ENCODE assay signal across 24 mouse cellular contexts in genomic region chr16:50707906-50708305, GRCm38 (mm10).
A peak's percentile ranks its signal among the peaks of the same experiment; 100 is the strongest.
DNase-seq lines count a peak whose midpoint lies in the region; ATAC-seq and TF ChIP-seq lines count a peak whose summit lies in the region.
"Had no signal": no experiment of that assay in that cellular context is flagged by ENCODE, and none has a peak within 500 bp of the region (broad histone marks: within the 10 kb centered on the region; RNA-seq: fewer than 3 reads in every experiment).

No protein-coding gene starts in this region.

- no peak overlapping the region for H3K27ac ChIP-seq in forebrain, embryonic 14.5 days (ENCODE audit: low read depth, low read length)
- no peak overlapping the region for H3K27ac ChIP-seq in forebrain, postnatal 0 days (ENCODE audit: low read depth, low read length)
- H3K27ac ChIP-seq: embryonic facial prominence, embryonic 13.5 days; embryonic facial prominence, embryonic 15.5 days; forebrain, embryonic 10.5 days; forebrain, embryonic 12.5 days; forebrain, embryonic 15.5 days had no signal

- peak; percentile 85 to 90 for DNase-seq in cerebellum, postnatal 10 days
- DNase-seq in forebrain, embryonic 14.5 days (ENCODE audit: low spot score): peak; percentile 12
- DNase-seq in forebrain, postnatal 0 days: no peak
- peak; percentile 40 for DNase-seq in brain, embryonic 14.5 days (ENCODE audit: low read depth)
- DNase-seq: adrenal gland, adult 8-10 months; adrenal gland, postnatal 14 days; adrenal gland, postnatal 36 days; B cell, adult 2 months; cerebellum, adult 11-12 months; cerebellum, adult 2 months; cerebellum, adult 9-10 months; embryo, embryonic 11 days had no signal

- no peaks in the 10 kb centered on the region for H3K4me1 ChIP-seq in forebrain, embryonic 14.5 days (ENCODE audit: control insufficient read depth, insufficient read depth, low read length)
- H3K4me1 ChIP-seq in forebrain, postnatal 0 days (ENCODE audit: insufficient read depth): no peaks in the 10 kb centered on the region
- H3K4me1 ChIP-seq: embryonic facial prominence, embryonic 13.5 days; embryonic facial prominence, embryonic 15.5 days; forebrain, embryonic 10.5 days; forebrain, embryonic 12.5 days; forebrain, embryonic 15.5 days had no signal

- 70% methylated on average over 2 of the region's 2 CpGs for WGBS in forebrain, embryonic 14.5 days
- 66% methylated on average over 2 of the region's 2 CpGs for WGBS in forebrain, postnatal 0 days

- no peaks in the 10 kb centered on the region for H3K9me3 ChIP-seq in forebrain, embryonic 14.5 days (replicated peaks; ENCODE audit: control insufficient read depth, low read length)
- H3K9me3 ChIP-seq in forebrain, postnatal 0 days (ENCODE audit: low read length): no peaks in the 10 kb centered on the region
- H3K9me3 ChIP-seq: embryonic facial prominence, embryonic 13.5 days; embryonic facial prominence, embryonic 15.5 days; forebrain, embryonic 10.5 days; forebrain, embryonic 12.5 days; forebrain, embryonic 15.5 days; G1E had no signal

- no peak overlapping the region for H3K9ac ChIP-seq in forebrain, embryonic 14.5 days (ENCODE audit: low read length)
- no peak overlapping the region for H3K9ac ChIP-seq in forebrain, postnatal 0 days
- H3K9ac ChIP-seq: embryonic facial prominence, embryonic 13.5 days; embryonic facial prominence, embryonic 15.5 days; forebrain, embryonic 12.5 days; forebrain, embryonic 15.5 days had no signal

- H3K4me3 ChIP-seq in forebrain, embryonic 14.5 days (ENCODE audit: low read depth, low read length): no peak overlapping the region
- no peak overlapping the region for H3K4me3 ChIP-seq in forebrain, postnatal 0 days (ENCODE audit: low read depth, low read length)
- H3K4me3 ChIP-seq: embryonic facial prominence, embryonic 13.5 days; embryonic facial prominence, embryonic 15.5 days; erythroblast, embryonic 14.5 days; forebrain, embryonic 10.5 days; forebrain, embryonic 12.5 days; forebrain, embryonic 15.5 days had no signal

- TF ChIP-seq CTCF in forebrain, postnatal 0 days (IDR thresholded peaks at IDR 0.05; ENCODE audit: low read depth): no peak
- no peak for TF ChIP-seq CTCF in brain, embryonic 14.5 days (IDR thresholded peaks at IDR 0.05; ENCODE audit: borderline replicate concordance, extremely low read depth, insufficient read depth, insufficient read length)

- H3K27me3 ChIP-seq in forebrain, embryonic 14.5 days (replicated peaks; ENCODE audit: control insufficient read depth, insufficient read depth, low read length): no peaks in the 10 kb centered on the region
- no peaks in the 10 kb centered on the region for H3K27me3 ChIP-seq in forebrain, postnatal 0 days (ENCODE audit: insufficient read depth, low read length)
- H3K27me3 ChIP-seq: CH12.LX; embryonic facial prominence, embryonic 13.5 days; embryonic facial prominence, embryonic 15.5 days; forebrain, embryonic 12.5 days; forebrain, embryonic 15.5 days had no signal

- H3K4me2 ChIP-seq in forebrain, embryonic 14.5 days (ENCODE audit: low read length): no peak overlapping the region
- no peak overlapping the region for H3K4me2 ChIP-seq in forebrain, postnatal 0 days (ENCODE audit: low read depth)
- H3K4me2 ChIP-seq: embryonic facial prominence, embryonic 13.5 days; embryonic facial prominence, embryonic 15.5 days; forebrain, embryonic 12.5 days; forebrain, embryonic 15.5 days had no signal

- TF ChIP-seq POLR2A in brain, embryonic 14.5 days (IDR thresholded peaks at IDR 0.05; ENCODE audit: borderline replicate concordance, extremely low read depth, insufficient read depth, insufficient read length, poor library complexity, severe bottlenecking): no peak

- no peaks in the 10 kb centered on the region for H3K36me3 ChIP-seq in forebrain, embryonic 14.5 days (ENCODE audit: control insufficient read depth, insufficient read depth, low read length)
- no peaks in the 10 kb centered on the region for H3K36me3 ChIP-seq in forebrain, postnatal 0 days (ENCODE audit: insufficient read depth)
- H3K36me3 ChIP-seq: embryonic facial prominence, embryonic 13.5 days; embryonic facial prominence, embryonic 15.5 days; forebrain, embryonic 10.5 days; forebrain, embryonic 12.5 days; forebrain, embryonic 15.5 days; G1E had no signal

- ATAC-seq in cerebellum, adult (ENCODE audit: insufficient number of reproducible peaks, low FRiP score, low TSS enrichment): no peak
- ATAC-seq in forebrain, embryonic 14.5 days: no peak
- no peak for ATAC-seq in forebrain, postnatal 0 days
- ATAC-seq: activated CD4-positive, CD25-positive, alpha-beta regulatory T cell, adult 4 months; CD4-positive, CD25-positive, alpha-beta regulatory T cell, adult 4 months; forebrain, embryonic 15.5 days; Patski had no signal
